Mouse (Mus musculus) cerebellum, adult 8-10 months (tissue): ENCODE measurements around the gene Cep131.

Experiments used
- DNase-seq: peaks from one replicate; pipeline ENCODE4 v3.0.0; 2022

The Cep131 gene

GRCm38 (mm10) chr11:120048252-120048556, 38.4 kb downstream of the Cep131 start:
- DNase-seq: no peak

- no peak for DNase-seq
Measured at GRCm38 (mm10) chr11:120047531-120048251, 38.9 kb downstream of the Cep131 start.

- DNase-seq: peak; percentile 66
Measured at GRCm38 (mm10) chr11:120046553-120047191, 40.0 kb downstream of the Cep131 start, which contains the start of gene Aatk. Aatk (minus strand) TSS chr11:120047167.

- peak; percentile 70 for DNase-seq
Measured at GRCm38 (mm10) chr11:120045839-120046552, 40.6 kb downstream of the Cep131 start.

- DNase-seq: no peak
Measured at GRCm38 (mm10) chr11:120045341-120045740, 41.3 kb downstream of the Cep131 start.

GRCm38 (mm10) chr11:120042141-120042838, 44.3 kb downstream of the Cep131 start:
- DNase-seq: no peak

GRCm38 (mm10) chr11:120041191-120042123, 45.2 kb downstream of the Cep131 start:
- no peak for DNase-seq

GRCm38 (mm10) chr11:120040440-120040839, 46.2 kb downstream of the Cep131 start:
- DNase-seq: no peak

GRCm38 (mm10) chr11:120039581-120039980, 47.0 kb downstream of the Cep131 start:
- DNase-seq: no peak

GRCm38 (mm10) chr11:120034762-120035161, 51.9 kb downstream of the Cep131 start:
- DNase-seq: no peak

GRCm38 (mm10) chr11:120034306-120034705, 52.3 kb downstream of the Cep131 start:
- no peak for DNase-seq

- no peak for DNase-seq
Measured at GRCm38 (mm10) chr11:120033473-120033872, 53.2 kb downstream of the Cep131 start.

GRCm38 (mm10) chr11:120032052-120032451, 54.6 kb downstream of the Cep131 start:
- no peak for DNase-seq

- peak; percentile 75 for DNase-seq
Measured at GRCm38 (mm10) chr11:120030145-120030901, 56.3 kb downstream of the Cep131 start.

- no peak for DNase-seq
Measured at GRCm38 (mm10) chr11:120029431-120030144, 57.0 kb downstream of the Cep131 start.

GRCm38 (mm10) chr11:120028319-120029092, 58.1 kb downstream of the Cep131 start:
- no peak for DNase-seq

GRCm38 (mm10) chr11:120026941-120027340, 59.7 kb downstream of the Cep131 start:
- DNase-seq: no peak

GRCm38 (mm10) chr11:120022841-120023240, 63.8 kb downstream of the Cep131 start:
- peak; percentile 71 for DNase-seq

- DNase-seq: no peak
Measured at GRCm38 (mm10) chr11:120022216-120022615, 64.4 kb downstream of the Cep131 start.

- no peak for DNase-seq
Measured at GRCm38 (mm10) chr11:120021367-120021766, 65.3 kb downstream of the Cep131 start.
